Mouse (Mus musculus): ENCODE results near the gene Cdc42bpa.

Gene Cdc42bpa

DNA sequence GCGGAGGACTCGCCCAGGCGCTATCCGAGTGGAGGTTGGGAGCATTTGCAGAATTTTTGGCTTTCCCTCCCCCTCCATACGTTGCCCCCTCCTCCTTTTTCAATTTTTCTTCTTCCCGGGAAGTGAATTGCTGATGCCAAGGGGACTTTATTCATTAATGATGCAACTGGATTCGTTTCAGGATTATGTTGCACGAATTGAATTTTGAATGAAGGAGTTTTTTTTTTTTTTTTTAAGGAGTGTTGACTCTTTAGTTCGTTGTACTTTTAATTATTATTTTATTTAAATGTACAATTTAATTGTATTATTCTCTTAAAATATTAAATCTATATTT lies 238 bp downstream of the Cdc42bpa start:
- DNase-seq (ENCODE audit: low read depth, low spot score): no peak

DNA sequence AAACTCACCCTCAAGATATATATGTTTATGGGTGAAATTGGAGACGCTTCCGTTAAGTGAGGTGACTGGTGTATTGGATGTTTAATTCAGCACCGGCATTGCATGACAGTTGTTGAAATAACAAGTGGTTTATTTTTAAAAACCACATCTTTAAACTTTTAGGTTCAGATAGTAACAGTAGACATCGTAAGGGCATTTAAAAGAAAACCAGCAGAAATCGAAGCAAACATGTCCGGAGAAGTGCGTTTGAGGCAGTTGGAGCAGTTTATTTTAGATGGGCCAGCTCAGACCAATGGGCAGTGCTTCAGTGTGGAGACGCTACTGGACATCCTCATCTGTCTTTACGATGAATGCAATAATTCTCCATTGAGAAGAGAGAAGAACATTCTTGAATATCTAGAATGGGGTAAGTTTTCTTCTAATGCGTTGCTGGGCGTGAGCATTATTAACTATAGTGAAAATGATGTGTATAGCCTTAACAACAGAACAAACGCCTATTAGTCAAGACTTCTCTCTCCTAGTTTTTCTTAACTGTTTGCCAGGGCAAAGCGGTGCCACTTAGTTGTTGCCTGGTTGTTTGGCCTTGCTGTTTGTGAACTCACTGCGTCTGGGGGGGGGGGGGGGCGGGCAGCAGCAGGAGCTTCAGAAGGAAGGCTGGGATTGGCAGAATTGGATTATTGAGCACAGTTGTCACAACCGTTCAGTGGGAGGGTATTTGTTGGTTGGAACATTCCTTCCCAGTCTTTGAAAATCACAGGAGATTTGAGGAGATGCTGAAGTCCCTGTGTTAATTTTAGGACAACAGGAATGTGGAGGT lies 818 bp downstream of the Cdc42bpa start:
- no peak for DNase-seq (ENCODE audit: low read depth, low spot score)

DNA sequence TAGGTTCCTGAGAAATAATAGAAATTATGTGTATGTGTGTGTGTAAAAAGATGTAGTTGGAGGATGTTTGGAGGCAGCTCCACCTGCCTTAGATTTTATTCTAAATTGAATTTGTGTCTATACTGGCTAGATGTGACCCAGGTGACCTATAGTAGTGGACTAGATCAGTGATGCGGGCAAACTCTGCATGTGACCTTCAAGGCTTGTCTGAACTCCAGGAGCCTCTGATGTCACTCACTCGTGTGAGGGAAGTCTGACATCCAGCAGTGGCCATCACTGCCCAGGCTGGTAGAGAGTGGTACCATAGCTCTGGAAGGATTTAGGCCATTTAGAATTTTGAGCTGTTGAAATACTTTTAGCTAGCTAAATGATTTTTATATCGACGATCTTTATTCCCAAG lies 1.5 kb downstream of the Cdc42bpa start:
- no peak for DNase-seq (ENCODE audit: low read depth, low spot score)

DNA sequence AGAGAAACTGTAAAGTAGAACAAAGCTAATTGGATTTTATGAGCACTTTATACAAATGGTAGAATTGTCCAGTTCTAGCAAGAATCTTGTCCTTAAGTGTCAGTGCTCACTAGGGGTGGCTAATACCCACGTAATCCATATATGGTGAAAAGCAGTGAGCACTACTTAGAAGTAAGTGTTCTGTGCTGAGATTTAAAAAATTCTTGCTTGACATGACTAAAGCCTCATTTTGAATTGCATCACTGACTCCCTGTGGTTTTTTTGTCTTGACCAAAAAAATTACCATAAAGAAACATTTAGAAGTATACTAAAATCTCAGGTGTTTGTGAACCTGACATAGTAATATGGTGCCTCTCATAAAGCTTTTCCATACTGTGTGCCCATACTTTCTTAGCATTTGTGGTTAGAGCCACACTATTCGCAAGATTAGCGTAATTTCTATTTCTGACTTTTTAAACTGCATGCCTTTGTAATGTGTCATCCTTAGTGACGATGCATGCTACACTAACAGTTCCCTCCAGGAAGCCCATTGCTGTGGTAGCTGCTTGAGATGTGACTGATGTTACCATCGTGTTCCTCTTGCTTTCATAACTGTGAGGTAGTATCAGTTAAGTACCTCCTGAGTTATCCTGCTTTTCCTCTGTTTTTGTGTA lies 9.6 kb downstream of the Cdc42bpa start:
- no peak for DNase-seq (ENCODE audit: low read depth, low spot score)

DNA sequence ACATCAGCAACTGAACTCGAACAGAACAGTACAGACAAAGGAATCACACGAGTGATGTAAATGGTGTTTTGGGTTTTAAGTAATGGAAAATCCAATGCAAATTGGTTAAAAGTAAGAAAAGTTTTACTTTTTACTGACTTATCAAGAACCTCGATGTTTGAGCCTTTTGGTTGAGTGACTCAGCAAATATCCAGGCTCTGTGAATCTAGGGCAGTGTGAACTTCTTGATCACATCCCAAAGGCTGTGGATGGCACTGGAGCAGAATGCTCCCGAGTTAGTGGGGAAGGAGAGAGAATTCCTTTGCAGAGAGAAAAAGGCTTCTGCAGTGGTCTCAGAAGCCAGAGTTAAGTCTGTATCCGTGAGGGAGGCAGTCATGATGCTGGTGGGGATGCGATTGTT lies 14.7 kb downstream of the Cdc42bpa start:
- no peak for DNase-seq (ENCODE audit: low read depth, low spot score)

DNA sequence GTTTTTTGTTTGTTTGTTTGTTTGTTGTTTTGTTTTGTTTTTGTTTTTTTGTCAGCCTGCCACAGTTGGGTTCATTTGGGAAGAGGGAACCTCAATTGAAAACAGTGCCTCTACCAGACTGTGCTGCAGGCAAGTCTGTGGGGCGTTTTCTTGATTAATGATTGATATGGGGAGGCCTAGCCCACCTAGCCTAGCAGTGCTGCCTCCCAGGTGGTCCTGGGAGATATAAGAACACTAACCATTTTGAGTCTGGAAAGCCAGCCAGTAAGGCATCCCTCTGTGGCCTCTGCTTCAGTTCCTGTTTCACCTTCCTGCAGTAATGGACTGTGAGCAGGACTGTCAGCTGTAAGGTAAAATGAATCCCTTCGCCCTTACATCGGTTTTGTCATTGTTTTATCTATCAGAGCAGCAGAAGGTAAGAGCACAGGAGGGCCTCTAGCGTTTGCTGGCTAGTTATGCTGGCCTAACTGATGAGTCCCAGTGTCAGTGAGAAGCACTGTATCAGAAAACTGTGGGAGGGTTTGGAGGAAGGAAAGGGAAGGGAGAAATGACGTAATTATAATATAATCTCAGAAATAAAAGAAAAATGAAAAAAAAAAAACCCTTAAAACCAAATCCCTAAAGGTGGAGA lies 15.5 kb downstream of the Cdc42bpa start:
- no peak for DNase-seq (ENCODE audit: low read depth, low spot score)

DNA sequence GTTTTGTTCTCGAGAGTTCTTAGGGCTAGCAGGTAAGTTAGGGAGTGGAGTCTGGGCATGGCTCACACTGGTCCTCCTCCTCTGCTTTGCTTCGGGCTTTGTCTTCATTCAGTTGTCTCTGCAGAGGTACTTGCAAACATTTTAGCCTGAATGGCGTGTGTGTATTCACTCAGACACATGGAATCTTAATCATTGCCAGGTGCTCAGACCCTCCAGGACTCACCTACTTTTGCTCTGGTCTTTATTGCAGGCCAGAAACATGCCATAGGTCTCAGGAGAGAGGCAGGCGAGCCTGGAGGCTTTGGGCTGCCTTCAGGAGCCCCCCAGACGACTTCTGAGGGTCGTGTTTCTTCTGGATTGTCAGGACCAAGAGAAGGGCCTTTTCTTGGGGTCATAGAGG lies 17.2 kb downstream of the Cdc42bpa start:
- DNase-seq (ENCODE audit: low read depth, low spot score): no peak

DNA sequence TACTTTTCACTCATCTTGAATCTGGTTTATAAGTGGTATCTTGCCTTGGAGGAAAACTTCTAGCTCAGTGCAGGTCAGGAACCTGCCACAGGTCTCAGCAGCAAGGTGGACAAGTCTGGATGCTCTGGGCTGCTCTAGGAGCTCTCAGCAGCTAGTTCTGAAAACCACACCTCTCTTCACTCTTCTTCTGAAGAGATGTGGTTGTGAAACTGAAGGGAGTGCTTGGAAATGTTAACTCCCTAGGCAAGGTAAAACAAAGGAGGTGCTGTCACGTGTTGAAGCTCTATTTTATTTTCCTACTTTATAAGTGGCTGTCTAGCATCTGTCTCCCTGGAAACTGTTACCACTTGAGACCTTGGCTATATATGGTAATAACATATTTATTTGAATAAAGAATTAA lies 18.5 kb downstream of the Cdc42bpa start:
- no peak for DNase-seq (ENCODE audit: low read depth, low spot score)

DNA sequence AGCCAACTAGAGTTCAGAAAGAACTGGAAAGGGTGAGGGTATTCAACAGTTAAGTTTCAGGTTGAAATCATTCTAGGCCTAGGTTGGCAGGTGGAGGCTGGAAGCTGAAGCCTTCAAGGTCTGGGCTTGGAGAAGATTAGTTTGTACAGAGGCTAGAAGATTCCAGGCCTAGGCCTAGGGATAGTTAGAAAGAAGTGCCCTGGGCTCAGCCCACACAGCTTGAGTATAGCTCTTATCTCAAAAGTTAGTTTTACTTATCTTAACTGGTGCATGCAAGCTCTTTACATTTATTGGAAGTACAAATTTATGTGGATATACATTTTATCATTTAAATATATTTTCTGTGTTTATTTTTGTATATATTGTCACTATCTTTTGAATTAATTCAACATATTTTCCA lies 21.4 kb downstream of the Cdc42bpa start:
- DNase-seq (ENCODE audit: low read depth, low spot score): no peak

DNA sequence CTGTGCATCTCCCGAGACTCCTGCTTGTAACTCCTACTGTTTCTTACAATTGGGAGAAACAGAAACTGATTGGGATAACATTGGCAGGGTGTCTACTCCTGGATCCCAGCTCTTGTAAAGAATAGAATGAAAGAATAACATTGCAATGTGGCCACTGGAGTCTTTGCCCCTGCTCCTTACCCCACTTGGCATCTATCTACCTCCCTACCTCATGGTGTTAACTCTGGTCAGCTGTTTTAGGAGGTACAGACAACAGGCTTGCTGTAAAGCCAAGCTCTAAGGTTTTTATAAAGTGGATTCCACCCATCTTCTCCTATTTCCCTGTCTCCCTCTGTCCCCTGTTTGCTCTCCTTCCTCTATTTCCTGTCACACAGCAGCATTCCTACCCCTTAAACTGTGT lies 21.9 kb downstream of the Cdc42bpa start:
- DNase-seq (ENCODE audit: low read depth, low spot score): no peak

DNA sequence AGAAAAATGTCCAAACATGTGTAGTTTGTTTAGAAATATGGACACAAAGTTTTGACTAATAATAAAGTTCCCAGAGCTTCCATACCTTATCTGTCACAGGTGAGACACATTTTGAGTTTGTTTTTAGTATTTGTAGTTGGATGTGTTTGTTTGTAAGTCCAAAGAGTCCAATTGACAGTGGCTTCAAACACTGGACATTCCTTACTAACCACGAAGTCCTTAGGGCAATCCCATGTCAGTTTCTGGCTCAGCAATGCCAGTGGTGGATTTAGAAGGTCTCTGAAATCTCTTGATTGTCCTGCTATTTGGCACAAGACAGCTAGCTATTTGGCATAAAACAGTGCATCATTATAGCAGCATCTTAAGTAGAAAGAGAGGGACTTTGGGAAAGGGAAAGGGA lies 22.7 kb downstream of the Cdc42bpa start:
- DNase-seq (ENCODE audit: low read depth, low spot score): no peak

DNA sequence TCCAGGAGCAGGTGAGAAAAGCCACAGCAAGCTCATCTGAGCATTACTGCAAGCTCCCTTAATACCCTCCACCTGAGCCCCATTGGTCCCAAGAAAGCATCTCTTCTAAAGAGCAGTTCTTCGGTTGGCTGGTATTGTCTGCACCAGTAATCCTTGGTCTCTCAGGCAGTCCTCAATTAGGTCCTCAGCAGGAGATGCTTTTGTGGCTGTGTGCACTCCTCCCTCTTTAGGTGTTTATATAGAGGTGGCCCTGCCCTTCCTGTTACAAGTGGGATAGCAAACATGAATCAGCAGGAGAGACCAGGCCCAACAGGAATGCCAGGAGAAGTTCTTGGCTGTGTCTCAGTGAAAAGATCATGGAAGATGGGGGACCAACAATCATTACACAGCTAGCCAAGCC lies 23.9 kb downstream of the Cdc42bpa start:
- peak; percentile 83 for DNase-seq (ENCODE audit: low read depth, low spot score)

DNA sequence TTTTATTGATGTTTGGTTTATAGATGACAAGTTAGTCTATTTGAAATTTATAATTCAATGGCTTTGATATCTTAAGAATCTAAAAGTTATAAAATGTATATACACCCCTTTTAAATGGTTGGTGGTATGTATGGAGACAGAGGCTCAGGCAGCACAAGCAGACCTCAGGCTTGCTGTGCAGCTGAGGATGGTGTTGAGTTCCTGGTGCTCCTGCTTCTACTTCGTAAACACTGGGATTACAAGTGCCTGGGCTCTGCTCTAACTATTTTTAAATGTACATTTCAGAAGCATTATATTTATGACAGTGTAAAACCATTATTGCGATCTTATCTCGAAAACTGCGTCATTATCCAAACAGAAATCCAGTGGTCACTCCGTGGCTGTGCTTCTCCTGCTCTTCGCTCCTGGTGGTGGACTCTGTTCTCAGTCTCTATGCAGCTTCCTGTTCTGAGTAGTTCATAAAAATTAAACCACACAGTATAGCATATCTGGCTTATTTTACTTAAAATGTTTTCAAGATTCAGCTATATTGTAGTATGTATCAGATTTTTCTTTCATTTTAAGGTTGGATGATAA lies 31.5 kb downstream of the Cdc42bpa start:
- no peak for DNase-seq (ENCODE audit: low read depth, low spot score)

DNA sequence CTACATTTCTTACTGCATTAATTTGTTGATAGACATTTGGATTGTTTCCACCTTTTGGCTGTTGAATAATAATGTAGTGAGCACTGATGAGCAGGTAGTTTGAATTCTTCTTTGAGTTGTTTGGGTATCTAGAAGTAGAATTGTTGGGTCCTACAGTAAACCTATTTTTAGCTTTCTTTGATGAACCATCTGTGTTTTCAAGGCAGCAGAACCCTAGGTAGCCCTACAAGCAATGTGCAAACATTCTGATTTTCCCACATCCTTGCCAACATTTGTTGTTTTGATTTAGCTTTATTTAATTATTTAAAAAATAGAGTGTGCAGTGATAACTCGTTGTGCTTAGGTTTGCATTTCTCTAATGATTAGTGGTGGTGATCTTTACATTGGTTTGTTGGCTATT lies 32.0 kb downstream of the Cdc42bpa start:
- DNase-seq (ENCODE audit: low read depth, low spot score): no peak

DNA sequence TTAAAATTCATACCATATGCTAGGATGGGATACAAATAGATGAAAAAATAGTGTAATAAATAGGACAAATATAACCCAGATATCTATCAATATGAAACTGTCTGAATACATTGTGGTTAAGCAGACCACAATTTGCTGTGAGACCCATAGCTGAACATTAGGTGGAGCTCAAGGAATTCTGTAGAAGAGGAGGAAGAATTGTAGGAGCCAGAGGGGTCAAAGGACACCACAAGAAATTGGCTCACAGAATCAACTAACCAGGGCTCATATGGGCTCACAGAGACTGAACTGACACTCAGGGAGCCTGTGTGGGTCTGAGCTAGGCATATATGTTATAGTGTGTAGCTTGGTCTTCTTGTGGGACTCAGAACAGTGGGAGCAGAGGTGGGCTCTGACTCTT lies 47.8 kb downstream of the Cdc42bpa start:
- no peak for DNase-seq (ENCODE audit: low read depth, low spot score)

DNA sequence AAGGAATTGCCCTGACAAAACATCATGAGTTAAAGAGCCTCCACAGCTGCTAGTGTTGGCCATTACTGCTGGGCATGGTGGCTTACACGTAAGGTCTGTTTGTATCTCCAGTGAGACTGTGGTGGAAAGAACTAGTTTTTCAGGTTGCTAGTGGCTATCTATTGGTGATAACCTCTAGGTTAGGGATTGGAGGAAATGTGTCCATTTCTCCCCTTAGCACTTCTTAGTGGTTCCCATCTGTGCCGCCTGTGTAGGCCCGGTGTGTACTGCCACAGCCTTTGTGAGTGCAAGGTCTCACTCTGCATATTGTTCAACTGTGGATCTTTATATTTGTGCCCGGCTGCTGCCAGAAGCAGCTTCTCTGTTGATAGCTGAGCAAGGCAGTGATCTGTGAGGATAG lies 53.2 kb downstream of the Cdc42bpa start:
- no peak for DNase-seq (ENCODE audit: low read depth, low spot score)

DNA sequence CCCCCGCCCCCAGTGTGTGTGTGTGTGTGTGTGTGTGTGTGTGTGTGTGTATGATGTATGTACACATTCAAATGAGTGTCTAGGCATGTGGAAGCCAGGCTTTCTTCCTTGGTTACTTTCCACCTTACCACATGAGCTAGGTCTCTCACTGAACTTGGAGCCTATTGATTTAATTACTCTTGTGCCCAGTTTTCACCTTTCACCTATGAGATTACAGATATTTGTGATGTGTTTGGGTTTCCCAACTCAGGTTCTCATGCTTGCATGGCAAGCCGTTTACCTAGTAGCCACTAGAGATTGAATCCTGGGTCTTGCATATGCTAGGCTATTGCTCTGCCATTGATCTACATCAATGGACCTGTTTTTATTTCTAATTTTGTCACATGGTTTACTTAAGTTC lies 57.9 kb downstream of the Cdc42bpa start:
- DNase-seq (ENCODE audit: low read depth, low spot score): no peak

DNA sequence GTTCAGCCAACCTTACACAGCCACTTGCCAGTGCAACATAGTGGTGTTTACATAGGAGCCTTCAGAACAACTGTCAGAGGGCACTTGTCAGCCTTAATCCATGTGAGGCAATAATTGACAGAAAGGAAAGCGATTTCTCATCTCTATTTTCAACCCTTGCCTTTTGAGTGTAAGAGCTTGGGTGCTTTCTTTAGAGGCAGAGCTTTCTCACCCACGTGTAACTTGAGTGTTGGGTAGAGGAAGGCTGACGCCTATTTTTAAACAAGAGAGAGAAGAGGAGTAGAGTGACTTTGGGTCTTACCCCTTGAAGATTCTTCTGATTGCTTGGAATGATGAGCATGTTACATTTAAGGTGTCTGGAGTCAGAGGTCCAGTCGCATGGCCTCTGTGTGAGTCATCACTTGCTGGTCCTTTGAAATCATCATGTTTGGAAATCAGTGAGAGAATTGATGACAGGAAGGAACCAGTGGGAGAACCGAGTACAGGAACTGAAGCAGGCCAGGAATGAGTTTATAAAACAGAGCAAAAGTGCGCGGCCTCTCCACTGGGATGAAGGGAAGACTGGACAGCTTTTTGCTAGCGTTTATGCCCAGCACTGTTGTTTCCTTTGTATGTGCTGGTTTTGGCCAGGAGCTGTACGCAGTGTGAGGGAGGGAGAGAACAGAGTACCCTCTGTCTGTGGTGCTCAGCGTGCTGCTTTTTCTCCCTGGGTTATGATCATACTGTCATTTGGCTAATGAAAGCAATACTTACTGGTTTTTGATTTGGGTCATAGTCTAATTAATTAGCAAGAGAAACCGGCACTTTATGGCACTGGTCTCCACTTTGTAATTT lies 61.4 kb downstream of the Cdc42bpa start:
- no peak for DNase-seq (ENCODE audit: low read depth, low spot score)

DNA sequence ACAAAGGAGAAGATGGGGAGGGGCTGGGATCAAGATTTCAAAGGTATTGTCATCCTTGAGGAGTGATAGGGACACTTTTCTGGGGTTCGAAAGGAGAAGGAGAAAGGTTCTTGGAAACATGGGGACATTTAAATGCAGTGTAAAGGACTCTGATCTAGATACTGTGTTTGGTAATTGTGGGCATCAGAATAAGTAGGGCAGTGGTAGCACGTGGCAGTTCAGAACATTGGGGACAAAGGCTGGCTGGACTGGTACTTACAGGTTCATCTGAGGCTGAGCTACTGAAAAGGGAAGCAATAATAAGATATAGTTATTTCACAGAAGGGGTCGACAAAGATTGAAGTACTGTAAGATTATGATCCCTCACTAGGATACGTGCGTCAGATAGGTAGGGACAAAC lies 63.2 kb downstream of the Cdc42bpa start:
- DNase-seq (ENCODE audit: low read depth, low spot score): no peak

DNA sequence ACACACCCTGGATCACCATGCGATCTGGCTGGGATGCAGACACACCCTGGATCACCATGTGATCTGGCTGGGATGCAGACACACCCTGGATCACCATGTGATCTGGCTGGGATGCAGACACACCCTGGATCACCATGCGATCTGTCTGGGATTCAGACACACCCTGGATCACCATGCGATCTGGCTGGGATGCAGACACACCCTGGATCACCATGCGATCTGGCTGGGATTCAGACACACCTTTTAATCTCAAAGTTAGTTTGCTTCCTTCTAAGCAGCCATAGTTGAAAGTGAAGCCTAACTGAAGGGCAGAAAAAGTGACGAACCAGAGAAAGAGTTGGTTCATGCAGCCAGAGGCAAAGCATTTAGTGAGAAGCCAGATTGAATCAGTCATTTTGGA lies 69.6 kb downstream of the Cdc42bpa start:
- peak; percentile 91 for DNase-seq (ENCODE audit: low read depth, low spot score)

DNA sequence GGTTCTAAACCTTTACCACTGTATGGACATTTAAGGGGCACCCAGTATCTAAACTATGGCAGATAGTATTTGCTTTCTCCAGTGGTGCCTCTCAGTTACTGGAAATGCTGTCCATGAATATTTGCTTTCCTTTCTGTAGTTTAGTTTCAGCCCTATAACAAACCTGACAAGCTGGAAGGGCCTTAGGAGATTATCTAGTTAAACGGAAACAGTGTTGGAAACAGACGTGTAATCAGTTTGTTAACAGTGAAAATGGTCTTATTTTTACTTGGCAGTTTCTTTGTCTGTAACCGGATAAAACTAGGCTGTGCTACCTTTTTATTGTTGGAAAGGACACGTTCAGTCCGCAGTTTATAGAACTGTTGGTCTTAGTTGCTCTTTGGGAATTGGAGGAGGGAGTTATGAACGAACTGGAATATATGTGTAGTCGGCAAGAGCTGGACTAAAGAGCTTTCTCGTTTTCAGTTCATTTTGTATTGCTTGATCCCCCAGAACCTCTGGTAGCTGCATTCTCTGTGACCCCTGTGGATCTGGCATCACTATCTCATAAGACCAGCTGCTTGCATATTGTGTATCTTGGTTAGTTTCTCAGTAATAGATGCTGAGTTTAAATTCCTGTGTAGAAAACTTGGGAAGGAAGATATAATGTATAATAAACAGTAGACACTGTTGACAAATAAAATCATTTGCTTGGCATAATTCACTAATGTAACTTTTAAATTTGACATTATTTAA lies 70.5 kb downstream of the Cdc42bpa start:
- DNase-seq (ENCODE audit: low read depth, low spot score): no peak
